Mouse (Mus musculus): Measurements from ENCODE around the gene Myo1b. TPM values are rescaled to one million over a fixed set of nuclear protein-coding genes. Genes with fewer than 3 reads are reported as not detected.

Gene Myo1b
- total and polyA plus RNA-seq, 3 experiments = 0.07 TPM; not detected in 1

GRCm38 (mm10) chr1:51782091-51782490 lies 133.8 kb downstream of the Myo1b start:
- DNase-seq (ENCODE audit: extremely low read depth) = no peak
- H3K27ac ChIP-seq (ENCODE audit: insufficient read depth, low read depth) = no peak overlapping the region
- in situ Hi-C loops (cut with MboI; ENCODE audit: low pct_ligation_motif_present, low pct_unique_long_range_greater_than_20kb, low sequenced_read_pairs) = no loop called here
- peaks cover 2 to 10% of the 10 kb centered on the region in 2 experiments; a peak in 3 of 4 replicates for H3K4me1 ChIP-seq (ENCODE audit: control insufficient read depth in 1 of 2, insufficient read depth in 2 of 2)
- H3K9me3 ChIP-seq (replicated peaks; ENCODE audit: low read length) = no peaks in the 10 kb centered on the region
- no peak overlapping the region for H3K9ac ChIP-seq (ENCODE audit: insufficient read depth, low read depth)
- H3K79me2 ChIP-seq (replicated peaks; ENCODE audit: control insufficient read depth, extremely low read depth, insufficient read depth, poor library complexity, severe bottlenecking) = no peaks in the 10 kb centered on the region
- no peaks in the 10 kb centered on the region for H3K27me3 ChIP-seq (replicated peaks)
- no peaks in the 10 kb centered on the region for H3K36me3 ChIP-seq (replicated peaks in 1 of 2; ENCODE audit: control insufficient read depth in 1 of 2, insufficient read depth in 1 of 2, low read length in 1 of 2)
- TF ChIP-seq NRF1 (IDR thresholded peaks at IDR 0.05; ENCODE audit: low read depth, low read length) (no peak), EP300 (IDR thresholded peaks at IDR 0.05; ENCODE audit: low read length) (no peak), IRF4 (IDR thresholded peaks at IDR 0.05; ENCODE audit: low read depth, low read length) (no peak), ETS1 (conservative IDR thresholded peaks at IDR 0.05; ENCODE audit: low read depth, low read length) (no peak), ZKSCAN1 (IDR thresholded peaks at IDR 0.05; ENCODE audit: borderline replicate concordance, low read depth, low read length) (no peak), ZMIZ1 (IDR thresholded peaks at IDR 0.05; ENCODE audit: low read depth, low read length) (no peak), RAD21 (IDR thresholded peaks at IDR 0.05; ENCODE audit: low read depth, low read length) (no peak), TBP (conservative IDR thresholded peaks at IDR 0.05; ENCODE audit: low read depth, low read length) (no peak), USF2 (conservative IDR thresholded peaks at IDR 0.05; ENCODE audit: low read depth, low read length) (no peak), POLR2A (IDR thresholded peaks at IDR 0.05; ENCODE audit: low read depth, low read length) (no peak)
- no peak overlapping the region for H3K4me3 ChIP-seq (replicated peaks in 1 of 3; ENCODE audit: low read depth in 2 of 3, low read length in 2 of 3, poor library complexity in 1 of 3)
- no peak overlapping the region for H3K4me2 ChIP-seq (ENCODE audit: insufficient read depth, low read depth, poor library complexity, severe bottlenecking)
- dilution Hi-C loops (cut with MboI; ENCODE audit: extremely low pct_ligation_motif_present, extremely low pct_unique_long_range_greater_than_20kb, low sequenced_read_pairs) = no loop called here

GRCm38 (mm10) chr1:51780357-51780756 lies 135.5 kb downstream of the Myo1b start:
- H3K9ac ChIP-seq (ENCODE audit: insufficient read depth, low read depth) = no peak overlapping the region
- H3K79me2 ChIP-seq (replicated peaks; ENCODE audit: control insufficient read depth, extremely low read depth, insufficient read depth, poor library complexity, severe bottlenecking) = no peaks in the 10 kb centered on the region
- in situ Hi-C loops (cut with MboI; ENCODE audit: low pct_ligation_motif_present, low pct_unique_long_range_greater_than_20kb, low sequenced_read_pairs) (no loop called here), dilution Hi-C loops (cut with MboI; ENCODE audit: extremely low pct_ligation_motif_present, extremely low pct_unique_long_range_greater_than_20kb, low sequenced_read_pairs) (no loop called here)
- DNase-seq (ENCODE audit: extremely low read depth) = no peak
- H3K36me3 ChIP-seq (replicated peaks in 1 of 2; ENCODE audit: control insufficient read depth in 1 of 2, insufficient read depth in 1 of 2, low read length in 1 of 2) = no peaks in the 10 kb centered on the region
- H3K27me3 ChIP-seq (replicated peaks) = no peaks in the 10 kb centered on the region
- no peak overlapping the region for H3K27ac ChIP-seq (ENCODE audit: insufficient read depth, low read depth)
- H3K4me1 ChIP-seq (ENCODE audit: control insufficient read depth in 1 of 2, insufficient read depth in 2 of 2) = peaks cover 2 to 10% of the 10 kb centered on the region in 2 experiments; a peak in 3 of 4 replicates
- H3K4me3 ChIP-seq (replicated peaks in 1 of 3; ENCODE audit: low read depth in 2 of 3, low read length in 2 of 3, poor library complexity in 1 of 3) = no peak overlapping the region
- H3K9me3 ChIP-seq (replicated peaks; ENCODE audit: low read length) = no peaks in the 10 kb centered on the region
- TF ChIP-seq JUND (conservative IDR thresholded peaks at IDR 0.05; ENCODE audit: low read depth, low read length) = no peak
- no peak for TF ChIP-seq CHD2 (IDR thresholded peaks at IDR 0.05; ENCODE audit: low read length)
- TF ChIP-seq MAX (IDR thresholded peaks at IDR 0.05; ENCODE audit: low read length) = no peak
- no peak for TF ChIP-seq NELFE (IDR thresholded peaks at IDR 0.05; ENCODE audit: low read depth, low read length)
- TF ChIP-seq MEF2A (IDR thresholded peaks at IDR 0.05; ENCODE audit: borderline replicate concordance, low read depth, low read length) = no peak
- TF ChIP-seq MXI1 (IDR thresholded peaks at IDR 0.05; ENCODE audit: low read depth, low read length) = no peak
- TF ChIP-seq NRF1 (IDR thresholded peaks at IDR 0.05; ENCODE audit: low read depth, low read length) = no peak
- no peak for TF ChIP-seq HCFC1 (IDR thresholded peaks at IDR 0.05; ENCODE audit: low read depth, low read length)
- TF ChIP-seq MAFK (IDR thresholded peaks at IDR 0.05; ENCODE audit: insufficient replicate concordance, low read length) = no peak
- TF ChIP-seq E2F4 (IDR thresholded peaks at IDR 0.05; ENCODE audit: insufficient replicate concordance, low read depth, low read length) = no peak
- H3K4me2 ChIP-seq (ENCODE audit: insufficient read depth, low read depth, poor library complexity, severe bottlenecking) = no peak overlapping the region

Measured in CH12.LX (cell line).